Mouse (Mus musculus): ENCODE results near the gene Ctdsp1.
A peak's percentile ranks its signal among the peaks of the same experiment; 100 is the strongest.

The Ctdsp1 gene

GRCm38 (mm10) chr1:74397919-74398451 lies 6.7 kb downstream of the Ctdsp1 start:
- DNase-seq, result peak; percentile 80 to 84

GRCm38 (mm10) chr1:74400531-74400930 lies 9.2 kb downstream of the Ctdsp1 start:
- DNase-seq, result no peak

GRCm38 (mm10) chr1:74401015-74401702 lies 9.8 kb downstream of the Ctdsp1 start:
- no peak for DNase-seq

GRCm38 (mm10) chr1:74404206-74404605 lies 12.9 kb downstream of the Ctdsp1 start:
- DNase-seq, result no peak

- DNase-seq, result no peak
Measured at GRCm38 (mm10) chr1:74408589-74409504, 17.5 kb downstream of the Ctdsp1 start, which contains the start of gene Vil1. Gene Vil1 (plus strand): TSS chr1:74409376.

- DNase-seq, result no peak
Measured at GRCm38 (mm10) chr1:74411753-74412325, 20.5 kb downstream of the Ctdsp1 start.

- DNase-seq, result no peak
Measured at GRCm38 (mm10) chr1:74412711-74413110, 21.4 kb downstream of the Ctdsp1 start.

- peak in 1 of 2 experiments; percentile 17 for DNase-seq
Measured at GRCm38 (mm10) chr1:74415143-74415542, 23.8 kb downstream of the Ctdsp1 start.

- peak in 1 of 2 experiments; percentile 46 for DNase-seq
Measured at GRCm38 (mm10) chr1:74418747-74419439, 27.6 kb downstream of the Ctdsp1 start.

- DNase-seq, result peak; percentile 36 to 50
Measured at GRCm38 (mm10) chr1:74419440-74419794, 28.1 kb downstream of the Ctdsp1 start.

- no peak for DNase-seq
Measured at GRCm38 (mm10) chr1:74423147-74423546, 31.8 kb downstream of the Ctdsp1 start.

- no peak for DNase-seq
Measured at GRCm38 (mm10) chr1:74425845-74426244, 34.5 kb downstream of the Ctdsp1 start.

- DNase-seq, result no peak
Measured at GRCm38 (mm10) chr1:74433220-74433619, 41.9 kb downstream of the Ctdsp1 start.

- DNase-seq, result peak in 1 of 2 experiments; percentile 29
Measured at GRCm38 (mm10) chr1:74434596-74434995, 43.3 kb downstream of the Ctdsp1 start.

GRCm38 (mm10) chr1:74435563-74435962 lies 44.3 kb downstream of the Ctdsp1 start:
- peak; percentile 66 to 72 for DNase-seq

GRCm38 (mm10) chr1:74437702-74438427 lies 46.6 kb downstream of the Ctdsp1 start:
- DNase-seq, result peak; percentile 73 to 84

- DNase-seq, result no peak
Measured at GRCm38 (mm10) chr1:74439166-74439876, 48.0 kb downstream of the Ctdsp1 start.

GRCm38 (mm10) chr1:74444538-74444937 lies 53.2 kb downstream of the Ctdsp1 start:
- no peak for DNase-seq

All from lung, adult 18-20 months (tissue).